Mouse (Mus musculus): ENCODE results near the gene Icam2. TPM values are rescaled to one million over a fixed set of nuclear protein-coding genes. Genes with fewer than 3 reads are reported as not detected.

Gene Icam2
- polyA plus RNA-seq, 1 experiment from 2014 or later: 5.1 TPM

DNA sequence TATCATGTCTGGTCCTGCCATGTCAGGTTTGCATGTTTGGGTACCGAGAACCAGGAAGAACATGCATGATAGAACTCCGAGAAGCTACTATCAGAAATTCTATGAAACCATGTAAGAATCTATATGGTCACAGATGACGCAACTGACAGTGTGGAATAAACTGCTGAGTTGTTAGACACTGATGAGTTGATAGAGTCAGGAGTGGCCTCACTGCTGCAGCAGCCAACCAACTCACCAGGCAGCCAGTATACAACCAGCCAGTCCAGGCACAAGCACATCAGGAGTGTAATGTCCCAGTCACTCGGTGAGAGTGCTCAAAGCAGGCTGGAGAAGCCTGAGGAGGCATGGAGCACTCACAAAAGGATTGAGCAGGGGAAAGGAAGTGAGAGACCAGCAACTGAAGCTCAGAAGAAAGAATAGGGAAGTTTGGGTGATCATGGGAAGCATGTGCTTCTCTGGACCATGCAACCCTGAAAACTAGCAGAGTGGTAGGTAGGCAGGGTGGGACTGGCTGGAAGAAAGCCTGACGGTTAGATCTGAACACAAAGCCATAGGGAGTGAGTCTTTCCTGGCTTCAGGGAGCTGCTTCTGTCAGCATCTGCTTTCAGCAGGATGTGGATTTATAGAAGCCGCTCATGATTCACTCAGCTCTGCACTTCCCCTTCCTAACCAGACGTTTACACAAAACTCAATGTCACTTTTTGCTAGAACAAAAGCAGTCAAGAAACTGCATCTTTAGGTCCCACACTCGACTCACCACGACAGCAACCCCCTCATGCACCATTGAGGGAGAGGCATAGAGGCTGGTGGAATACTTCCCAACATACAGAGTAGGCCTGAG is 31.6 kb upstream of the Icam2 start:
- Histone ChIP-seq H3K4me3 (ENCODE audit: low read depth, low read length) (no peak overlapping the region), H3K9me3 (ENCODE audit: control insufficient read depth, low read length) (no peaks in the 10 kb centered on the region), H3K27ac (ENCODE audit: low read depth, low read length) (no peak overlapping the region), H3K27me3 (ENCODE audit: control insufficient read depth, insufficient read depth, low read length) (no peaks in the 10 kb centered on the region), H3K9ac (replicated peaks; ENCODE audit: low read depth, low read length) (no peak overlapping the region), H3K36me3 (ENCODE audit: control insufficient read depth, insufficient read depth, low read length) (no peaks in the 10 kb centered on the region), H3K4me1 (ENCODE audit: control insufficient read depth, insufficient read depth, low read length) (no peaks in the 10 kb centered on the region), H3K4me2 (ENCODE audit: low read depth, low read length) (no peak overlapping the region)
- no peak for ATAC-seq (ENCODE audit: low read depth)
- 79% methylated on average over 9 of the region's 9 CpGs for WGBS

- Histone ChIP-seq H3K4me1 (ENCODE audit: control insufficient read depth, insufficient read depth, low read length) (no peaks in the 10 kb centered on the region), H3K9me3 (ENCODE audit: control insufficient read depth, low read length) (no peaks in the 10 kb centered on the region), H3K4me3 (ENCODE audit: low read depth, low read length) (no peak overlapping the region), H3K4me2 (ENCODE audit: low read depth, low read length) (no peak overlapping the region), H3K27me3 (ENCODE audit: control insufficient read depth, insufficient read depth, low read length) (no peaks in the 10 kb centered on the region), H3K36me3 (ENCODE audit: control insufficient read depth, insufficient read depth, low read length) (0 out of 2 replicates have a peak, but pooled peaks cover 3% of the 10 kb centered on the region), H3K27ac (ENCODE audit: low read depth, low read length) (no peak overlapping the region), H3K9ac (replicated peaks; ENCODE audit: low read depth, low read length) (no peak overlapping the region)
- 46% methylated on average over 4 of the region's 4 CpGs for WGBS
- ATAC-seq (ENCODE audit: low read depth): peak; percentile 70; the same call in 1 of the 2 replicates
Measured at GRCm38 (mm10) chr11:106418622-106419196, 30.8 kb upstream of the Icam2 start.

DNA sequence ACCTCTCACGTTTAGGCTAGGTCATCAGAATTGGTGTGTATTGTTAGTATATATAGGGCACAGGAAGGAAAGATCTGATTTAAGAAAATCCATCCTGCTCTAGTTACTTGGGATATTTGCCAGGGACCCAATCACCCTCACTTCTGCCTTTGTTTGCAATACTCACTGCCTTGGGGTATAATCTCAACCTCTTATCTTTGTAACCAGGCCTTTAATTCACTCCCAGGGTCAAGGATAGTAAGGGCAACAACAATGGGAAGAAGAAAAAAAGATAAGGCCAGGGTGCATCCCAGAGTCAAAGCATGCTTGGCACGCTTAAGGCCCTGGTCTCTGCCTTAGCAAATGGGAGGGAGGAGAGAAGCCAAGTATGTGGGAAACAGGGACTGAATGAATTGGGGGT is 30.0 kb upstream of the Icam2 start:
- H3K9ac ChIP-seq (replicated peaks; ENCODE audit: low read depth, low read length): no peak overlapping the region
- no peaks in the 10 kb centered on the region for H3K27me3 ChIP-seq (ENCODE audit: control insufficient read depth, insufficient read depth, low read length)
- WGBS: 85% methylated on average over 2 of the region's 2 CpGs
- no peak for ATAC-seq (ENCODE audit: low read depth)
- no peaks in the 10 kb centered on the region for H3K9me3 ChIP-seq (ENCODE audit: control insufficient read depth, low read length)
- no peak overlapping the region for H3K4me2 ChIP-seq (ENCODE audit: low read depth, low read length)
- H3K4me1 ChIP-seq (ENCODE audit: control insufficient read depth, insufficient read depth, low read length): no peaks in the 10 kb centered on the region
- H3K36me3 ChIP-seq (ENCODE audit: control insufficient read depth, insufficient read depth, low read length): 0 out of 2 replicates have a peak, but pooled peaks cover 3% of the 10 kb centered on the region
- H3K4me3 ChIP-seq (ENCODE audit: low read depth, low read length): no peak overlapping the region
- H3K27ac ChIP-seq (ENCODE audit: low read depth, low read length): no peak overlapping the region

DNA sequence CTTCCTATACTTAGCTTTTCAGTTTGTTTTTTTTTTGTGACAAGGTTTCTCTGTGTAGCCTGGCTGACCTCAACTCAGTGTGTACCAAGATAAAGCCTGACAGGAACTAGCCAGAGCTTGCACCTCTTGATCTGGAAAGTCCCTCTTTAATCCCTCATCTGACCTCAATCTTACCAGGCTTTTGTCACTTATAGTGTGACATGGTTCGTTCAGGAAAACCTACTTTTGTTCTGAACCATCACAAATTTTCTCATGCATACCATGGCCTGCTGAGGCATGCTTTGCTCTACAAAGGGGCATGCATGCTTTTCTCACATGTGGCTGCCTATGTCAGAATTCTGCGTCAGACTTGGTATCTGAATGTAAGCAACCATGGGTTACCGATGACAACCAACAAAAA is 28.5 kb upstream of the Icam2 start:
- ATAC-seq (ENCODE audit: low read depth): no peak
- no peaks in the 10 kb centered on the region for H3K4me1 ChIP-seq (ENCODE audit: control insufficient read depth, insufficient read depth, low read length)
- no peak overlapping the region for H3K27ac ChIP-seq (ENCODE audit: low read depth, low read length)
- H3K36me3 ChIP-seq (ENCODE audit: control insufficient read depth, insufficient read depth, low read length): peaks cover 6% of the 10 kb centered on the region; the same call in 1 of the 2 replicates
- H3K4me3 ChIP-seq (ENCODE audit: low read depth, low read length): no peak overlapping the region
- H3K27me3 ChIP-seq (ENCODE audit: control insufficient read depth, insufficient read depth, low read length): no peaks in the 10 kb centered on the region
- H3K9ac ChIP-seq (replicated peaks; ENCODE audit: low read depth, low read length): no peak overlapping the region
- H3K4me2 ChIP-seq (ENCODE audit: low read depth, low read length): no peak overlapping the region
- 77% methylated on average over 3 of the region's 3 CpGs for WGBS
- H3K9me3 ChIP-seq (ENCODE audit: control insufficient read depth, low read length): no peaks in the 10 kb centered on the region

DNA sequence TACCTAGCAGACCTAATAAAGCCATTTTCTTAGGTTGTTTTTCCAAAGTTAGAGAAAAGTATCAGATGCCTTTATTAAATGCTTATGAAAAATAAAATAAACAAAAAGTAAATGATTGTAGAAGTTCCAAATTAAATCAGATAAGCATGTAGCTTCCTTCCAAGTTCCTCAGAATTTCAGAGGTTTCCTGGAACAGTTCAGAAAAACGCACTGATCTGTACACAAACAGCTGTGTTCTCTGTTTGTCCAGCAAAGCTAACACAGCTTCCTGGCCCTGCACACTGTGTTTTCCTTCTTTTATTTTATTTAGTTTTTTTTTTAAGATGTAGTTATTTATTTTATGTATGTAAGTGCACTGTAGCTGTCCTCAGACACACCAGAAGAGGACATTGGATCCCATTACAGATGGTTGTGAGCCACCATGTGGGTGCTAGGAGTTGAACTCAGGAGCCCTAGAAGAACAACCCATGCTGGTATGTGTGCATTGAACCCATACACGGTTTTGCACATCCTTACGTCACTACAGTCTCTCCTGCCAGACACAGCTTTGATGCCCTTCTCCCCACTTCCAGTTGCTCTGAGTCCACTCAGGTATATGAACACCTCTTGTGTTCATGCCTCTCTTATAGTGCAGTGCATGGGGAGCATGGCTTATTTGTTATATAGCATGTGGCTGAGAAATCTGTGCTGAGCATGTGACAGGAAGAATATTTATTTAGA is 24.9 kb upstream of the Icam2 start:
- Histone ChIP-seq H3K36me3 (ENCODE audit: control insufficient read depth, insufficient read depth, low read length) (peaks cover 7% of the 10 kb centered on the region; the same call in 1 of the 2 replicates), H3K27me3 (ENCODE audit: control insufficient read depth, insufficient read depth, low read length) (no peaks in the 10 kb centered on the region), H3K9ac (replicated peaks; ENCODE audit: low read depth, low read length) (no peak overlapping the region), H3K27ac (ENCODE audit: low read depth, low read length) (no peak overlapping the region), H3K4me3 (ENCODE audit: low read depth, low read length) (no peak overlapping the region), H3K4me2 (ENCODE audit: low read depth, low read length) (no peak overlapping the region), H3K9me3 (ENCODE audit: control insufficient read depth, low read length) (no peaks in the 10 kb centered on the region), H3K4me1 (ENCODE audit: control insufficient read depth, insufficient read depth, low read length) (no peaks in the 10 kb centered on the region)
- ATAC-seq (ENCODE audit: low read depth): no peak
- 89% methylated on average over 3 of the region's 3 CpGs for WGBS

- Histone ChIP-seq H3K9me3 (ENCODE audit: control insufficient read depth, low read length) (no peaks in the 10 kb centered on the region), H3K4me1 (ENCODE audit: control insufficient read depth, insufficient read depth, low read length) (no peaks in the 10 kb centered on the region), H3K27ac (ENCODE audit: low read depth, low read length) (no peak overlapping the region), H3K9ac (replicated peaks; ENCODE audit: low read depth, low read length) (no peak overlapping the region), H3K27me3 (ENCODE audit: control insufficient read depth, insufficient read depth, low read length) (no peaks in the 10 kb centered on the region), H3K36me3 (ENCODE audit: control insufficient read depth, insufficient read depth, low read length) (peaks cover 15% of the 10 kb centered on the region), H3K4me2 (ENCODE audit: low read depth, low read length) (no peak overlapping the region), H3K4me3 (ENCODE audit: low read depth, low read length) (no peak overlapping the region)
- 82% methylated on average over 2 of the region's 2 CpGs for WGBS
- ATAC-seq (ENCODE audit: low read depth): no peak
Measured at GRCm38 (mm10) chr11:106411157-106411556, 23.3 kb upstream of the Icam2 start.

GRCm38 (mm10) chr11:106410507-106410906 is 22.6 kb upstream of the Icam2 start:
- Histone ChIP-seq H3K9me3 (ENCODE audit: control insufficient read depth, low read length) (no peaks in the 10 kb centered on the region), H3K4me1 (ENCODE audit: control insufficient read depth, insufficient read depth, low read length) (no peaks in the 10 kb centered on the region), H3K4me3 (ENCODE audit: low read depth, low read length) (no peak overlapping the region), H3K4me2 (ENCODE audit: low read depth, low read length) (no peak overlapping the region), H3K27me3 (ENCODE audit: control insufficient read depth, insufficient read depth, low read length) (no peaks in the 10 kb centered on the region), H3K36me3 (ENCODE audit: control insufficient read depth, insufficient read depth, low read length) (peaks cover 20% of the 10 kb centered on the region), H3K27ac (ENCODE audit: low read depth, low read length) (no peak overlapping the region), H3K9ac (replicated peaks; ENCODE audit: low read depth, low read length) (no peak overlapping the region)
- WGBS: 89% methylated on average over 3 of the region's 3 CpGs
- no peak for ATAC-seq (ENCODE audit: low read depth)

GRCm38 (mm10) chr11:106410011-106410410 is 22.1 kb upstream of the Icam2 start:
- ATAC-seq (ENCODE audit: low read depth): no peak
- no peaks in the 10 kb centered on the region for H3K9me3 ChIP-seq (ENCODE audit: control insufficient read depth, low read length)
- no peak overlapping the region for H3K27ac ChIP-seq (ENCODE audit: low read depth, low read length)
- 79% methylated on average over 4 of the region's 4 CpGs for WGBS
- no peak overlapping the region for H3K4me2 ChIP-seq (ENCODE audit: low read depth, low read length)
- no peak overlapping the region for H3K4me3 ChIP-seq (ENCODE audit: low read depth, low read length)
- no peak overlapping the region for H3K9ac ChIP-seq (replicated peaks; ENCODE audit: low read depth, low read length)
- H3K27me3 ChIP-seq (ENCODE audit: control insufficient read depth, insufficient read depth, low read length): no peaks in the 10 kb centered on the region
- no peaks in the 10 kb centered on the region for H3K4me1 ChIP-seq (ENCODE audit: control insufficient read depth, insufficient read depth, low read length)
- peaks cover 22% of the 10 kb centered on the region for H3K36me3 ChIP-seq (ENCODE audit: control insufficient read depth, insufficient read depth, low read length)

GRCm38 (mm10) chr11:106398481-106398880 is 10.6 kb upstream of the Icam2 start:
- Histone ChIP-seq H3K27me3 (ENCODE audit: control insufficient read depth, insufficient read depth, low read length) (no peaks in the 10 kb centered on the region), H3K9ac (replicated peaks; ENCODE audit: low read depth, low read length) (no peak overlapping the region), H3K4me3 (ENCODE audit: low read depth, low read length) (no peak overlapping the region), H3K9me3 (ENCODE audit: control insufficient read depth, low read length) (no peaks in the 10 kb centered on the region), H3K4me1 (ENCODE audit: control insufficient read depth, insufficient read depth, low read length) (no peaks in the 10 kb centered on the region), H3K27ac (ENCODE audit: low read depth, low read length) (no peak overlapping the region), H3K36me3 (ENCODE audit: control insufficient read depth, insufficient read depth, low read length) (peaks cover 18% of the 10 kb centered on the region), H3K4me2 (ENCODE audit: low read depth, low read length) (no peak overlapping the region)
- no peak for ATAC-seq (ENCODE audit: low read depth)
- 95% methylated on average over 8 of the region's 8 CpGs for WGBS
